Mouse (Mus musculus): ENCODE data around the gene Tfpt. TPM values are rescaled to one million over a fixed set of nuclear protein-coding genes. Genes with fewer than 3 reads are reported as not detected.

The Tfpt gene
- polyA plus RNA-seq (2012; rRNA removed) = 11.8 TPM in 2 replicates

DNA sequence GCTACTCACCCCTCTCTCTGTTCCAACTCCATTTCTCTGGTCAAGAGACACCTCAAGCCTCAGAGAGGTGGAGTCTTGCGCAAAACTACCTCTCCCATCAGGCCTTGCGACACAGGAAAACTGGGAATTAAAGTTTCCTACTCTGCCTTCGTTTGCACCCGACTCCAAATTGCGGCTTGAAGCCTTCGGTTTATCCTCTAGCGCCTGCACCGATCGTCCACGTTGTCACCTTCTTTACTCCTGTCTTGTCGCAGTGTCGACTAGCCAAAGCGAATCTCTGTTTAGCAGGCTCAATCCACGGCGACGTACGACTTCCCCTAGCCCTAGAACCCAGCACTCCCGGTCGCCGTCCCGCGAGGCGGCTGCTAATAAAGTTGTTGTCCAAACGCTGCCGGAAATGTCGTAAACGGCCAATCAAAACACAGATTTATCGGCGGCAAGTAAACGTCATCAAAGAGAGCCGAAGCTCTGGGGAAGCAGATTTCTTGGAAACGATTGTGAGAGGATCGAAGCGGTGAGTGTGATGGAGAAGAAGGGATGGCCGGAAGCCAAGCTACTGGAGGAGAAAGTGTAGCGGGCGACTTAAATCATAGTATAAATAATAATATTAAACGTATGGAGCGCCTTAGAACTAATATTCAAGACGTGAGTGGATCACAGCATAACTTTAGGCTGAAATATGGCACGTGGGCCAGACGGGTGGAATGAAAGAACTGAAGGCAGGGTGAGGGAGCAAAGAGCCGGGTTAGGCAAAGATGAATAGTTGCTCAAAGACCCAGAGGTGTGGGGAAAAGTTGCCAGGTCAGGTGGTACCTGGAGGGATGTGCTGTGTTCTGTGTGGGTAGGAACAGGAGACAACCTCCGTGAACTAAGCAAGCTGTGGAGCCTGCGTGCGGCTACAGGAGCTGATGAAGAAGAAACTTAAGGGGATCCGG, at the start of gene Tfpt, which contains the start of gene Prpf31:
Gene Tfpt (minus strand): TSS at position 387 of the 935 bp plus-strand sequence.
Gene Prpf31 (plus strand): TSS at position 443 of the 935 bp plus-strand sequence.

DNA sequence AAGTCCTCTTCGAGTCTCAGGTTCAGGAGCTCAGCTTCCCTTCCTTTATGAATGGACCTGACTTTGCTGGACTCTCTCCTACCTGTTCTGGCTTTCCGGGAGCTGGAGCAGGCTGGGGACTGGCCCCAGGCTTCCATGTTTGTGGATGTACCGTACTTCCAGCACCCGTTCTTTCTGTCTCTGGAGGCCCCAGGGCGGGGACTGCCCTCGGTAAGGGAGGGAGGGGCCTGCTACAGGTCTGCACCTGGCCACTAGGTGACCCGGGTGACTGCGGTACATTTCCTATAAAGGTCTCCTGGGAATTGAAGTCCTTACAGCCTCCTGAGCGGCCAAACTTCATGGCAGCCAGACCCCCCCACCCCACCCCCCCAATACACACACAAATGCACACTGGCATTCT, 47.6 kb upstream of the Tfpt start, which contains the start of gene Tmc4:
Gene Tmc4 (minus strand): TSS at position 212 of the 400 bp plus-strand sequence.

DNA sequence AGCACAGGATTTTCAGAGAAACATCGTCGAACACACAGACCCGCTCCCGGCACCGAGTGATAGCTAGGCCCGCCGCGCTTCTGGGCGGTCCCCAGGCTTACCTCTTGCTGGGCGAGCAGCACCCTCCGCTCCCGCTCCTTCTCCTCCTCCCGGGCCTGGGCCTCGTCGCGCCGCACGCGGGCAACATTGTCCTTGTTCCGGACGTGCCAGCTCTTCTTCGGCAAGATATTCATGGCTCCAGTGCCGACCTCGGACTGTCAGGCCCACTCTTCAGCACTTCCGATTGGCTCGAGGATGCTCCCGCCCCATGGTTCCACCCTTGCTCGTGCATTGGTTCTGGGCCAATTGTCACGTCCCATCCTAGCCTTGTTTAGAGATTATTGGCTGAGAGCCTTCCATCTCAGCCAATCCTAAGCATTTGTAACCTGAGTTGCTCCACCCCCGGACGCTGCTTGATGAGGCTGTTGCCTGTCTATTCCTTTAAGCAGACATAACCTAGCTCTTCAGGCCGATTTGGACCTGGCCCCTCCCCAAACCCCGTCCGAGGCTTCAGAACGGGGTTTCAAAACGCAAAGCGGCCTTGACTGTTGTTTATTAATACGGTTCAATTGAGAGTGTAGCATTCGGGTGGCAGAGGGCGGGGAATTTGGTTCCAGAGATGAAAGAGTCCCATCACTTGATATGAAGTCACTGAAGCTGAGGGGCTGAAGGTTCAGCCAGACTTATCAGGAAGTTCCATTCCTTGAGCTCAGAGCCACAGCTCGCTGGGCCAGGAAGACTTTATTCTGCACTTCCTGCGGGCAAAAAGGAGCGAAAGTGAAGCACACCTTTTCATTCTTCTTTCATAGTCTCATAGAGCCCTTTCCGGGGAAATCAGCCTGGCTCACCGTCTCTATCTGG, 35.7 kb upstream of the Tfpt start, which contains the start of gene Leng1:
Gene Leng1 (minus strand): TSS at position 626 of the 900 bp plus-strand sequence.

DNA sequence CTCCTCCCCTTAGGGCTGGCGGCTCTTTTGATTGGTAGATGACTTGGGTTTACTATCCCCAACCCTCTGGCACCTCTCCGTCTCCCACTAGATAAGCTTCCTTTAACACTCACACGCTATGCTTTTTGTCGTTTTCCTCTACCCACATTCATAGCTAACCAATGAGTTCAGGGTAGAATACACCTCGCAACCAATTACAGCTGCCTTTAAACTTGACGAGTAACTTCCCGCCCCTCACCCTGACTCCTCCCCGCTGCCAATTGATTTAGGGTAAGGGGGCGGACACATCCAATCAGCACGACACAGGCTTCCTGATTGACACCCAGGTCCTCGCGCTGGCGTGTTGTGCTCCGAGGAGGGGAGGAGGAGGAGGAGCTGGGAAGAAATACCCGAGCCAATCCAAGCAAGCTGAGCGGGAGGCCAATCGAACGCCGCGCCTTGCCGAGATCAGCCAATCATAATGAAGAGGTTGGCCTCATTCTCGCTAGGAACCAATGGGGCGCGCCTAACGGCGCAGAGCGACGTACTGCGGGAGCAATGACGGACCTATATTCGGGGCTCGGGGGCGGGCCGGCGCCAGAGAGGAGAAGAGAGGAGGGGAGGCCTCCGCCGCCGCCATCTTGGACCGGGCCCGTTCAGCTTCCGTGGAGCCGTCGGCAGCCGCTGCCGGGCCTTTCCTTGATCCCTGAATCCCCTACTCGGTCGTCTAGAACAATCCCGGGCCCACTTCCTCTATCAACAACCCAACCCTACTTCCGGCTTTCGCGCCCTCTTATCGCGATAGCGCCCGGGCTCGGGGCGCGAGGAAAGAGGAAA, 15.2 kb upstream of the Tfpt start, which contains the start of gene Cnot3:
Gene Cnot3 (plus strand): TSS at position 597 of the 816 bp plus-strand sequence.

DNA sequence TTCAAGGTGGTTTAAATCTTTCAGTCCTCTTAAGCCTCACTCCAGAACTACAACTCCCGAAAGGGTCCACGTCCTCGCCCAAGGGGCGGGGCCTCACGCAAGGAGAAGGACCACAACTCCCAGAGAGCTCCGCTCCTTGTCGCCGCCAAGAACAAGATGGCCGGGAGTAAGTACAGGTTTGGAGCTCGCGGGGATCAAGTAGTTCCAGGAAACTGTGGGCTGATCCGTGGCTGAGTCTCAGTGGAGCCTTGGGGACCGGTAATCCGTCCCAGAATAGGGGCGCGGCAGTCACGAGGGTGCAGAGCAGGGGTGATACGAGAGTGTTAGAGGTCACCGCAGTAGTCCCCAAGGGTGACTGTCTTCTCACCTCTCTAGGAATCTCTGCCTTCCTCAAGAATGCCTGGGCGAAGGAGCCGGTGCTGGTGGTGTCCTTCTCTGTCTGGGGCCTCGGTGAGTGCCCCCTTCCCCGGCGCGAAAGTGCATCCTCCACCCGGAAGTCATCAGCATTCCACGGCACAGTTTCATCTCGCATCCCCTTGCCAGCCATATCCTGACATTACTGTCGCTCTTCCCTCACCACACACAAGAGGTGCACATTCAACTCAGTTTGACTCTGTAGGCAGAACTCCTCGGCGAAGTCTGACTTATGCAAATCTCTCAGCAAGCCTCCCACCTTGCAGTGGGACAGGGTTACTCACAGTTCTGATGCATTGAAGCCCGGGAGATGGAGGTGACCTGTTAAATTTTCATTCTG, 12.3 kb downstream of the Tfpt start, which contains the start of gene Ndufa3:
Gene Ndufa3 (plus strand): TSS at position 132 of the 754 bp plus-strand sequence.

DNA sequence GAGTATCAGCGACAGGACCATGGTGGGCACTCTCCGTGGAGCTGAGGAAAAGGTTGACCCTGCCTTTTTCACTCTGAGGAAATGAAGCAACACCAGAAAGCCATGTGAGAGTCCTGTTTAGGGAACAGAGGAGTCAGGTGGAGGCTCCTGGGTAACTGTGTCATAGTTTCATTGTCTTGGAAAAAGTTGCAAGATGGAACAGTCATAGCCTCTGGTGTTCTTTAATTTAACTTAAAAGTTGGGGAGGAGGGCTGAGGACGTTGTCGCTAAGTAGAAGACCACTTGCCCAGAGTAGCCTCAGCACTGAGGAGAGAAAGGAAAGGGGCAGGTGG, 13.7 kb downstream of the Tfpt start, which contains the start of gene Oscar:
Gene Oscar (minus strand): TSS at position 101 of the 332 bp plus-strand sequence.

Other genes starting within 250 kb of the Tfpt start
- gene Cacng8, start 239.2 kb downstream of the Tfpt start, polyA plus RNA-seq (2012; rRNA removed) = not detected in 2 replicates
- gene Cacng6, start 205.7 kb downstream of the Tfpt start, polyA plus RNA-seq (2012; rRNA removed) = 0.17 TPM in 1 of 2 replicates, not detected in the other
- 0.09 and 0.10 TPM in 2 replicates for gene Tarm1, start 127.3 kb downstream of the Tfpt start, polyA plus RNA-seq (2012; rRNA removed)
- 0.07 and 0.09 TPM in 2 replicates for gene Oscar, start 13.8 kb downstream of the Tfpt start, polyA plus RNA-seq (2012; rRNA removed)
- 96.0 and 97.2 TPM in 2 replicates for gene Ndufa3, start 12.6 kb downstream of the Tfpt start, polyA plus RNA-seq (2012; rRNA removed)
- 27.8 and 30.8 TPM in 2 replicates for gene Prpf31, start 56 bp upstream of the Tfpt start, polyA plus RNA-seq (2012; rRNA removed)
- 23.9 and 29.4 TPM in 2 replicates for gene Cnot3, start 15.3 kb upstream of the Tfpt start, polyA plus RNA-seq (2012; rRNA removed)
- 3.5 and 3.9 TPM in 2 replicates for gene Leng1, start 35.9 kb upstream of the Tfpt start, polyA plus RNA-seq (2012; rRNA removed)
- gene Tmc4, start 47.6 kb upstream of the Tfpt start, polyA plus RNA-seq (2012; rRNA removed) = 4.6 and 5.2 TPM in 2 replicates
- 20.7 and 24.8 TPM in 2 replicates for gene Tsen34, start 62.9 kb upstream of the Tfpt start, polyA plus RNA-seq (2012; rRNA removed)
- gene Mboat7, start 63.6 kb upstream of the Tfpt start, polyA plus RNA-seq (2012; rRNA removed) = 9.0 and 10.6 TPM in 2 replicates
- 2,051 and 2,190 TPM in 2 replicates for gene Rps9, start 74.1 kb upstream of the Tfpt start, polyA plus RNA-seq (2012; rRNA removed)
- gene Pirb, start 90.5 kb upstream of the Tfpt start, polyA plus RNA-seq (2012; rRNA removed) = 1.1 and 1.4 TPM in 2 replicates
- gene Gm15448, start 195.8 kb upstream of the Tfpt start, polyA plus RNA-seq (2012; rRNA removed) = 0.02 and 0.07 TPM in 2 replicates
- 0.35 and 0.55 TPM in 2 replicates for gene Pira2, start 215.1 kb upstream of the Tfpt start, polyA plus RNA-seq (2012; rRNA removed)